Mouse (Mus musculus) myocyte (in vitro differentiated cells): ENCODE results near the gene Foxe1. TPM values are rescaled to one million over a fixed set of nuclear protein-coding genes. Genes with fewer than 3 reads are reported as not detected.

Experiments
- H3K27me3 ChIP-seq: one replicate; pipeline ENCODE4 v1.6.1; 2011; ENCODE audit not compliant: control insufficient read depth, insufficient read depth, insufficient read length
- H3K36me3 ChIP-seq: one replicate; pipeline ENCODE4 v1.6.1; 2011; ENCODE audit not compliant: control insufficient read depth, insufficient read depth
- H3K4me2 ChIP-seq: one replicate; pipeline ENCODE4 v1.6.1; 2011; ENCODE audit warnings: low read depth, control low read depth
- H3K4me3 ChIP-seq: one replicate; pipeline ENCODE4 v1.5.1; 2011; ENCODE audit warnings: mild to moderate bottlenecking, control low read depth, moderate library complexity
- H3K79me2 ChIP-seq: one replicate; pipeline ENCODE4 v1.6.1; 2011; ENCODE audit not compliant: control insufficient read depth, insufficient read depth
- H3ac ChIP-seq: one replicate; pipeline ENCODE4 v1.6.1; 2011; ENCODE audit not compliant: control insufficient read depth, insufficient read length
- CEBPB ChIP-seq: IDR thresholded peaks from 2 replicates; pipeline ENCODE4 v1.6.1; 2011; ENCODE audit warnings: mild to moderate bottlenecking, moderate library complexity; ENCODE audit not compliant: poor library complexity, insufficient read depth, severe bottlenecking
- E2F4 ChIP-seq: IDR thresholded peaks from one replicate; pipeline ENCODE4 v1.6.1; 2011; ENCODE audit warnings: mild to moderate bottlenecking, control low read depth, moderate library complexity; ENCODE audit not compliant: insufficient read depth
- MAX ChIP-seq: IDR thresholded peaks from one replicate; pipeline ENCODE4 v1.6.1; 2011; ENCODE audit warnings: low read depth, mild to moderate bottlenecking, control low read depth
- MYOD1 ChIP-seq, 3 experiments: IDR thresholded peaks; one replicate each; pipeline ENCODE4 v1.6.1; 2011; ENCODE audit warnings: control low read depth in 2 of 3, low read depth in 2 of 3, mild to moderate bottlenecking in 2 of 3, moderate library complexity in 1 of 3; ENCODE audit not compliant: insufficient read length in 2 of 3, control insufficient read depth in 1 of 3
- MYOG ChIP-seq, 3 experiments: IDR thresholded peaks; one replicate each; pipeline ENCODE4 v1.6.1; 2011; ENCODE audit warnings: control low read depth in 2 of 3, low read depth in 2 of 3, mild to moderate bottlenecking in 2 of 3; ENCODE audit not compliant: insufficient read length in 2 of 3, control insufficient read depth in 1 of 3, insufficient read depth in 1 of 3
- POLR2A ChIP-seq: IDR thresholded peaks from one replicate; pipeline ENCODE4 v1.6.1; 2011; ENCODE audit warnings: low read depth, mild to moderate bottlenecking, control low read depth, moderate library complexity; ENCODE audit not compliant: insufficient read length
- POLR2AphosphoS2 ChIP-seq: IDR thresholded peaks from one replicate; pipeline ENCODE4 v1.6.1; 2011; ENCODE audit warnings: low read depth, control low read depth; ENCODE audit not compliant: insufficient read length
- REST ChIP-seq: IDR thresholded peaks from one replicate; pipeline ENCODE4 v1.6.1; 2011; ENCODE audit warnings: mild to moderate bottlenecking, control low read depth, moderate library complexity; ENCODE audit not compliant: insufficient read depth, insufficient read length
- SRF ChIP-seq: IDR thresholded peaks from one replicate; pipeline ENCODE4 v1.6.1; 2011; ENCODE audit warnings: low read depth; ENCODE audit not compliant: control insufficient read depth, insufficient read length
- TCF12 ChIP-seq: IDR thresholded peaks from one replicate; pipeline ENCODE4 v1.6.1; 2011; ENCODE audit warnings: mild to moderate bottlenecking, control low read depth; ENCODE audit not compliant: poor library complexity, insufficient read depth, severe bottlenecking
- TCF3 ChIP-seq: IDR thresholded peaks from one replicate; pipeline ENCODE4 v1.6.1; 2011; ENCODE audit warnings: low read depth, control low read depth; ENCODE audit not compliant: insufficient read length
- USF1 ChIP-seq: IDR thresholded peaks from one replicate; pipeline ENCODE4 v1.6.1; 2011; ENCODE audit warnings: low read depth, mild to moderate bottlenecking, control low read depth, moderate library complexity
- polyA plus RNA-seq: library from polyadenylated mRNA; unstranded; fragments of >200 nt; fragmentation: generic; extraction: Trizol; gene quantifications from one replicate; pipeline ENCODE4 v1.2.1, GENCODE M21; 2012; ENCODE audit warnings: missing spikeins

The Foxe1 gene
- polyA plus RNA-seq, 1 experiment = not detected

GRCm38 (mm10) chr4:46307341-46307740 lies 36.1 kb upstream of the Foxe1 start:
- H3K79me2 ChIP-seq = no peaks in the 10 kb centered on the region
- H3K4me3 ChIP-seq = no peak overlapping the region
- TF ChIP-seq CEBPB (no peak), REST (no peak), MYOG (IDR thresholded peaks at IDR 0.05; ENCODE audit: control insufficient read depth in 1 of 3, insufficient read depth in 1 of 3, insufficient read length in 2 of 3, low read depth in 2 of 3) (peak in 2 of 3 experiments; percentile 27 to 50), MYOD1 (IDR thresholded peaks at IDR 0.05; ENCODE audit: control insufficient read depth in 1 of 3, insufficient read length in 2 of 3, low read depth in 2 of 3) (peak in 2 of 3 experiments; percentile 43 to 74), POLR2AphosphoS2 (no peak)
- H3K27me3 ChIP-seq = no peaks in the 10 kb centered on the region
- no peak overlapping the region for H3ac ChIP-seq
- H3K36me3 ChIP-seq = no peaks in the 10 kb centered on the region
- H3K4me2 ChIP-seq = no peak overlapping the region

- Histone ChIP-seq H3K36me3 (no peaks in the 10 kb centered on the region), H3K4me3 (no peak overlapping the region), H3K4me2 (no peak overlapping the region), H3ac (no peak overlapping the region), H3K79me2 (no peaks in the 10 kb centered on the region), H3K27me3 (no peaks in the 10 kb centered on the region)
- TF ChIP-seq CEBPB = no peak
- TF ChIP-seq MAX = no peak
Measured at GRCm38 (mm10) chr4:46307869-46308268, 35.5 kb upstream of the Foxe1 start.

- TF ChIP-seq REST = no peak
- Histone ChIP-seq H3K36me3 (no peaks in the 10 kb centered on the region), H3K79me2 (no peaks in the 10 kb centered on the region), H3ac (no peak overlapping the region), H3K27me3 (peaks cover 12% of the 10 kb centered on the region), H3K4me2 (no peak overlapping the region), H3K4me3 (no peak overlapping the region)
Measured at GRCm38 (mm10) chr4:46311631-46312030, 31.8 kb upstream of the Foxe1 start.

GRCm38 (mm10) chr4:46321730-46322389 lies 21.5 kb upstream of the Foxe1 start:
- TF ChIP-seq TCF12 (no peak), TCF3 (no peak), CEBPB (no peak), MYOD1 (IDR thresholded peaks at IDR 0.05; ENCODE audit: control insufficient read depth in 1 of 3, insufficient read length in 2 of 3, low read depth in 2 of 3) (no peak), REST (no peak)
- no peak overlapping the region for H3K4me3 ChIP-seq
- H3ac ChIP-seq = no peak overlapping the region
- no peak overlapping the region for H3K4me2 ChIP-seq
- no peaks in the 10 kb centered on the region for H3K36me3 ChIP-seq
- H3K79me2 ChIP-seq = no peaks in the 10 kb centered on the region
- H3K27me3 ChIP-seq = peaks cover 27% of the 10 kb centered on the region

GRCm38 (mm10) chr4:46322715-46323114 lies 20.7 kb upstream of the Foxe1 start:
- TF ChIP-seq MAX (no peak), MYOD1 (IDR thresholded peaks at IDR 0.05; ENCODE audit: control insufficient read depth in 1 of 3, insufficient read length in 2 of 3, low read depth in 2 of 3) (no peak), USF1 (no peak), REST (no peak), MYOG (IDR thresholded peaks at IDR 0.05; ENCODE audit: control insufficient read depth in 1 of 3, insufficient read depth in 1 of 3, insufficient read length in 2 of 3, low read depth in 2 of 3) (no peak), CEBPB (no peak), POLR2A (no peak), POLR2AphosphoS2 (no peak), E2F4 (no peak), SRF (no peak), TCF12 (no peak), TCF3 (no peak)
- Histone ChIP-seq H3K4me3 (no peak overlapping the region), H3K27me3 (peaks cover 26% of the 10 kb centered on the region), H3K4me2 (no peak overlapping the region), H3K36me3 (no peaks in the 10 kb centered on the region), H3ac (no peak overlapping the region), H3K79me2 (no peaks in the 10 kb centered on the region)

GRCm38 (mm10) chr4:46328906-46329305 lies 14.5 kb upstream of the Foxe1 start:
- Histone ChIP-seq H3K4me3 (no peak overlapping the region), H3K36me3 (no peaks in the 10 kb centered on the region), H3K4me2 (no peak overlapping the region), H3K27me3 (no peaks in the 10 kb centered on the region), H3K79me2 (no peaks in the 10 kb centered on the region), H3ac (no peak overlapping the region)
- no peak for TF ChIP-seq TCF3
- no peak for TF ChIP-seq TCF12
- no peak for TF ChIP-seq MAX
- no peak for TF ChIP-seq MYOG (IDR thresholded peaks at IDR 0.05; ENCODE audit: control insufficient read depth in 1 of 3, insufficient read depth in 1 of 3, insufficient read length in 2 of 3, low read depth in 2 of 3)
- TF ChIP-seq USF1 = no peak
- TF ChIP-seq SRF = no peak
- no peak for TF ChIP-seq E2F4
- no peak for TF ChIP-seq POLR2AphosphoS2
- no peak for TF ChIP-seq MYOD1 (IDR thresholded peaks at IDR 0.05; ENCODE audit: control insufficient read depth in 1 of 3, insufficient read length in 2 of 3, low read depth in 2 of 3)
- TF ChIP-seq REST = no peak
- TF ChIP-seq POLR2A = no peak
- no peak for TF ChIP-seq CEBPB
